Mouse (Mus musculus) olfactory bulb, adult 2 months (tissue): ENCODE data around the gene Kank2. TPM values are rescaled to one million over a fixed set of nuclear protein-coding genes. Genes with fewer than 3 reads are reported as not detected.

Experiments used
- H3K27ac ChIP-seq: fragments of 200-500 bp; 2 replicates; pipeline ENCODE4 v1.5.1; 2012; ENCODE audit warnings: low read depth, low read length; ENCODE audit not compliant: insufficient read depth
- H3K4me1 ChIP-seq: fragments of 200-500 bp; 2 replicates; pipeline ENCODE4 v1.6.1; 2012; ENCODE audit warnings: low read length; ENCODE audit not compliant: control insufficient read depth, insufficient read depth
- H3K4me3 ChIP-seq: fragments of 200-500 bp; 2 replicates; pipeline ENCODE4 v1.5.1; 2012; ENCODE audit warnings: mild to moderate bottlenecking, low read depth, low read length, moderate library complexity; ENCODE audit not compliant: insufficient read depth
- CTCF ChIP-seq: fragments of 200-500 bp; IDR thresholded peaks from 2 replicates; pipeline ENCODE4 v1.5.1; 2012; ENCODE audit warnings: low read depth, mild to moderate bottlenecking, low read length, moderate library complexity; ENCODE audit not compliant: insufficient read depth
- POLR2A ChIP-seq: fragments of 200-500 bp; IDR thresholded peaks from 2 replicates; pipeline ENCODE4 v1.6.1; 2012; ENCODE audit warnings: mild to moderate bottlenecking, low read depth, low read length, moderate library complexity; ENCODE audit not compliant: insufficient read depth
- WGBS: fragments of 180-500 bp; shearing (Covaris S2); methylation state at CpG from one replicate; pipeline ENCODE4 v1.1.7; 2018; 5-methylcytosine and 5-hydroxymethylcytosine counted together
- polyA plus RNA-seq: library from polyadenylated mRNA; stranded (reverse); fragments of >200 nt; gene quantifications from 2 replicates; pipeline ENCODE4 v1.2.4, GENCODE M21; 2012; ENCODE audit warnings: low replicate concordance; ENCODE audit not compliant: missing spikeins, insufficient read depth, insufficient read length

The Kank2 gene
- polyA plus RNA-seq, 1 experiment, result not detected

DNA sequence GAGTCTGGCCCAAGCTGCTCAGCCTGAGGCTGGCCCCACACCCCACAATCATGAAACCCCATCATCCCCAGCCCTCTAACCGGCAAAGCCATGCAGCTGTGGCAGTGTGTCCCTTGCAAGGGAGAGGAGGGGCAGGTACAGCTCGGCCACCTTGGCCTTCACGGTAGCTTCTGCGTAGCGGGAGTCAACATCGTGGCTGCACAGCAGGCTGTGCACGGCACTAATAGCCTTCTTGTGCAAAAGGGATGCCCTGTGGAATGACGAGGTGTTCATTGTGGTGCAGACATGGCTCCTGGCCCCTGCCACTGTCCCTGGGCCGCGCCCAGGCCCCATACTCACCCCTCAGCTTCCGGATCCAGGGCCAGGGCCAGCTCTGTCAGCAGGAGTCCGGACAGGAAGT is 21.6 kb upstream of the Kank2 start:
- Histone ChIP-seq H3K27ac (no peak overlapping the region), H3K4me1 (peaks cover 3% of the 10 kb centered on the region; the same call in 1 of the 2 replicates), H3K4me3 (no peak overlapping the region)
- no peak for TF ChIP-seq POLR2A
- no peak for TF ChIP-seq CTCF
- 80% methylated on average over 12 of the region's 12 CpGs for WGBS

DNA sequence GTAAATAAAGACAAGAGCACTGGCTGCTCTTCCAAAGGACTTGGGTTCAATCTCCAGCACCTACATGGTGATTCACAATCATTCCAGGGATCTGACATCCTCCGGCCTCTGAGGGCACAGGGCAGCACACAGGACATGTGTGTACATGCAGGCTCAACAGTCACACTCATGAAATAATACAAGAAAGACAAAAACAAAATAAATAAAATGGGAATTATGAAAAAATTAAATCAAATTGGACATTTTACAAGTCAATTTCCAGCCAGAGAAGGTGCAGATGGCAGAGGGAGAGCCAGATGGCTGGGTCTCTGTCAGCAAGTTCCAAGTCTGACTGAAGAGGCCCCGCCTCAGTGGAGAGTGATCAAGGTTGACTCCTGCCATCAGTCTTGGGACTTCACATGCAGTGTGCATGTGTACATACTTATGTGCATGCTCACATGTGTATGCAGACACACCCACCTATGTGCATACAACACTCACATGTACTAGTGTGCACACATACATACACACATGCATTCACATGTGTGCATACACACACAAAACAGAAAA is 20.7 kb upstream of the Kank2 start:
- Histone ChIP-seq H3K27ac (no peak overlapping the region), H3K4me3 (no peak overlapping the region), H3K4me1 (0 out of 2 replicates have a peak, but pooled peaks cover 3% of the 10 kb centered on the region)
- TF ChIP-seq CTCF, result no peak
- TF ChIP-seq POLR2A, result no peak
- 96% methylated on average over 2 of the region's 2 CpGs for WGBS

DNA sequence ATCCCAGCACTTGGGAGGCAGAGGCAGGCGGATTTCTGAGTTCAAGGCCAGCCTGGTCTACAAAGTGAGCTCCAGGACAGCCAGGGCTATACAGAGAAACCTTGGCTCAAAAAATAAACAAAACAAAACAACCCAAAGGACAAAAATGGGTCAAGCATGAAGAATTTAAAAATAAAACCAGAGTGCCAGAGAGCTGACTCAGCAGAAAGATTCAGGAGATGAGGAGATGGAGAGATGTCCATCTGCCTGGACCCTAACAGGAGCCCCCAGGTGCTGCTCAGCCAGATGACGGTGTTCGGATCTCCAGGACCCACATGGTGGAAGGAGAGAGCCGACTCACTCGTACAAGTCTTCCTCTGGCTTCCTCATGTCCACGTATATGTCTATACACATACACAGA is 20.0 kb upstream of the Kank2 start:
- no peak for TF ChIP-seq POLR2A
- TF ChIP-seq CTCF, result no peak
- 0 out of 2 replicates have a peak, but pooled peaks cover 3% of the 10 kb centered on the region for H3K4me1 ChIP-seq
- WGBS, result 89% methylated on average over 6 of the region's 6 CpGs
- H3K27ac ChIP-seq, result no peak overlapping the region
- no peak overlapping the region for H3K4me3 ChIP-seq

DNA sequence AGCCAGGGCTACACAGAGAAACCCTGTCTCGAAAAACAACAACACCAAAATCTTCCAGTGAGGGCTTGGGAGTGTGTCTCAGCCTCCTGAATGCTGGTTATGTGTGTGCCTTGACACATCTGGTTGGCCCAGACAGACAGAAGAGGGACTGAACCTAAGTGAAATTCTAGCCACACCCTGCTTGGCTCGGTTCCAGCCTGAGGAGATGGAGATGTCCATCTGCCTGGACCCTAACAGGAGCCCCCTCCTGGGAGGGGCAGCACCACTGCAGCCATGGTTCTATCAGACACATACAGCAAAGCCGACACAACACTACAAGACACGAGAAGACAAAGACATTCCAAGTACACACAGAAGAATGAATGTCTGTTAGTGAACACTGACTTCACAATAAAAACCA is 19.6 kb upstream of the Kank2 start:
- TF ChIP-seq POLR2A (no peak), CTCF (no peak)
- WGBS, result 86% methylated on average over 4 of the region's 4 CpGs
- no peak overlapping the region for H3K4me3 ChIP-seq

DNA sequence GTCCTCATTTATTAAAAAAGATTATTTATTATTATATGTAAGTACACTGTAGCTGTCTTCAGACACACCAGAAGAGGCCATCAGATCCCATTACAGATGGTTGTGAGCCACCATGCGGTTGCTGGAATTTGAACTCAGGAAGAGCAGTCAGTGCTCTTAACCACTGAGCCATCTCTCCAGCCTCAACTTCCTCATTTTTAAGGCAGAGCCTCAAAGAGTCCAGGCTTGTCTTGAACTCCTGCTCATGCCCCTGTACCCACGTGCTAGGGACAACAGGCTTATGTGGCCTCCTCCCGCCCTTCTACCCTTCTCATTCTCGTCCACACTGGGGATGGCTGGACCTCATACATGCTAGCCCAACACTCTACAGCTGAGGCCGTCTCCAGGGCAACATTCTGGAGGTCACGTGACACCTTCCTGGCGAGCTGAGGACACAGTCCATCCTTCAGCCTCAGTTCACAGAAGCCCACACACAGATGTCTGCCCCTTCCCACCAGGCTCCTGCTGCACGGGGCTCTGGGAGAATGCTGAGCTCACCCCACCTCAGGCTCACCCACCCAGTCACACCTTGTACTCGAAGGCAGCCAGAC is 18.3 kb upstream of the Kank2 start:
- Histone ChIP-seq H3K4me1 (0 out of 2 replicates have a peak, but pooled peaks cover 3% of the 10 kb centered on the region), H3K4me3 (no peak overlapping the region), H3K27ac (no peak overlapping the region)
- TF ChIP-seq POLR2A, result no peak
- TF ChIP-seq CTCF, result no peak
- 68% methylated on average over 9 of the region's 9 CpGs for WGBS

More for the DNA sequence above, 19.6 kb upstream of the Kank2 start:
- H3K27ac ChIP-seq, result no peak overlapping the region
- 0 out of 2 replicates have a peak, but pooled peaks cover 3% of the 10 kb centered on the region for H3K4me1 ChIP-seq

DNA sequence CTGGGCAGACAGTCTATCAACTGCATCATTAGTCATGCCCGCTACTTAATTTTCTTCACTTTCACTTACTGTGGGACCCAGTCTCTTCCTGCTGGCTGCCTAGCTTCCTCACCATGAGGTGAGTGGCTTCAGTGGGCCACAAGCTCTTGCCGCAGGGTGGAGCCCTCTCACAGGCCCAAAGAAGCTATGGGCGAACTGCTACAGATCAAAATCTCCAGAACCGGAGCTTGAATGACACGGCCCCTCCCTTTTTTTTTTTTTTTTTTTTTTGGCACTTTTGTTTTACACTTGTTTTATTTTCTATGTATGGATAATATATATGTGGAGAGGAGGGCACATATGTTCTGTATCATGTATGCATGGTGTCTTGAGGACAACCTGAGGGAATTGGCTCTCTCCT is 12.6 kb upstream of the Kank2 start:
- WGBS, result 89% methylated on average over 5 of the region's 5 CpGs
- no peak overlapping the region for H3K4me3 ChIP-seq
- no peak for TF ChIP-seq POLR2A
- no peak for TF ChIP-seq CTCF
- H3K4me1 ChIP-seq, result peaks cover 13% of the 10 kb centered on the region
- no peak overlapping the region for H3K27ac ChIP-seq

DNA sequence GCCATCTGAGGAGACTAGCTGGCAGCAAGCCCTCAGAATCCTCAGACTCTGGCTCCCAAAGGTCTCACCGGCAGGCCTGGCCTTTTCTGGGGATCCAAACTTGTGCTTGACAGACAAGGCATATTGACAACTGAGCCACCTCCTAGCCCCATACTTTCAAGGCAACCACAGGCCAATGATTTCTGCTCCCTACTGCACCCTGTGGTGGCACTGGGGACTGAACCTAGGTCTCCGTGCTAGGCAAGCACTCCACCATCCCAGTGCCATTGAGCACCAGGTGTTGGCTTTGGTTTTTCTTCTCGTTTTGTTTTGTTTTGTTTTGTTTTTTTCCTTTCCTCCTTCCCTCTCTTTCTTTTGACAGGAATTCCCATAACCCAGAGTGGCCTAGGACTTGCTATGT is 10.0 kb upstream of the Kank2 start:
- Histone ChIP-seq H3K27ac (no peak overlapping the region), H3K4me3 (no peak overlapping the region), H3K4me1 (peaks cover 31% of the 10 kb centered on the region)
- 69% methylated on average over 3 of the region's 3 CpGs for whole genome bisulfite sequencing
- TF ChIP-seq CTCF, result no peak
- no peak for TF ChIP-seq POLR2A

DNA sequence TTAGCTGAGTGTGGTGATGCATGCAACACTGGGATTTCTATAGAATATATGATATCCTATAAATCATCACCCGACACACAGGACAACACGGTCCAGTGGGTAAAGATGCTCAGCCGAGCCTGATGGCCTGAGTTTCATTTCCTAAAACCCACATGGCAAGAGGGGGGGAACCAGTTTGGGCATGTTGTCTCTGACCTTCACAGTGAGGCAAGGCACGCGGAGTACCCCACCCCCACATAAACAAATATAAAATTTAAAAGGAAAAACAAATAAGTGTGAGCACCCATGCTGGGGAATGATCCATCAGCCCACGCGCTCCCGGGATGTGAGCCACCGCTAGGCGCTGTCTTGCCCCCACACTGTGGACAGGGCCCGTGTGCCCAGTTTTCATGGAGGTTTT is 8.4 kb upstream of the Kank2 start:
- no peak for TF ChIP-seq POLR2A
- TF ChIP-seq CTCF, result no peak
- Histone ChIP-seq H3K27ac (peak overlapping the region; percentile 41; the same call in 1 of the 2 replicates), H3K4me3 (no peak overlapping the region), H3K4me1 (peaks cover 32% of the 10 kb centered on the region)
- WGBS, result 41% methylated on average over 11 of the region's 11 CpGs

DNA sequence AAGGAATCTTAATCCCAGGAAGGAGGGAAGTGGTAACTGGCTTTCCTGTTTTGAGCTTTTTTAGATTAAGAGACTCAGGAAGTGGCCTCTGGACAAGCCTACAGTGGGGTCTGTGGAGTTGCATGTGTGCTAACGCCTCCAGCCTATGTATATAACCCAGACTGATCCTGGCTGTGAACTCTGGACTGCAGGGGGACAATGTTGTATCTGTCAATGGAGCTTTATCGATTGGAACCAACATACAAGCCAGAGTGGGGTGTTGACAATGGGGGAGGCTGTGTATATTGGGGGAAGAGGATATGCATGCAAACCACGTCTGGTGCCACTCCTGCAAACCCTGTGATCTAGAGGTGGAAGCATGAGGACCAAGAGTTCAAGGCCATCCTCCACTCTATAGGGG is 7.8 kb upstream of the Kank2 start:
- TF ChIP-seq POLR2A, result no peak
- no peak for TF ChIP-seq CTCF
- 61% methylated on average over 3 of the region's 3 CpGs for WGBS

More for the DNA sequence above, 7.8 kb upstream of the Kank2 start:
- Histone ChIP-seq H3K4me1 (peaks cover 32% of the 10 kb centered on the region), H3K4me3 (no peak overlapping the region), H3K27ac (no peak overlapping the region)
